Mouse (Mus musculus) intestine, embryonic 16.5 days (tissue): Measurements from ENCODE around the gene Nucks1. TPM values are rescaled to one million over a fixed set of nuclear protein-coding genes. Genes with fewer than 3 reads are reported as not detected.
"Not testable (repeated sequence)": the region's sequence is repeated elsewhere in the genome, so short reads cannot be mapped to it uniquely, and the experiment has no call there.

Experiments used
- ATAC-seq: fragments of 200-750 bp; cut with Nextera tagmentation; 2 replicates; pipeline ENCODE4 v1.8.0; 2017; ENCODE audit warnings: moderate TSS enrichment, moderate library complexity
- H3K27ac ChIP-seq: fragments of 300-500 bp; sonication (generic); 2 replicates; pipeline ENCODE4 v1.5.1; 2014; ENCODE audit warnings: mild to moderate bottlenecking, low read length
- H3K27me3 ChIP-seq: fragments of 300-500 bp; sonication (generic); replicated peaks from 2 replicates; pipeline ENCODE4 v1.6.1; 2014; ENCODE audit warnings: low read length, control low read depth, mixed read lengths; ENCODE audit not compliant: control insufficient read depth, insufficient read depth
- H3K36me3 ChIP-seq: fragments of 300-500 bp; sonication (generic); 2 replicates; pipeline ENCODE4 v1.6.1; 2014; ENCODE audit warnings: low read length, control low read depth; ENCODE audit not compliant: control insufficient read depth, insufficient read depth
- H3K4me1 ChIP-seq: fragments of 300-500 bp; sonication (generic); 2 replicates; pipeline ENCODE4 v1.6.1; 2014; ENCODE audit warnings: low read length, control low read depth, mixed read lengths; ENCODE audit not compliant: control insufficient read depth, insufficient read depth
- H3K4me2 ChIP-seq: fragments of 300-500 bp; sonication (generic); 2 replicates; pipeline ENCODE4 v1.6.1; 2014; ENCODE audit warnings: low read depth, low read length, control low read depth
- H3K4me3 ChIP-seq: fragments of 300-500 bp; sonication (generic); 2 replicates; pipeline ENCODE4 v1.5.1; 2014; ENCODE audit warnings: mild to moderate bottlenecking, low read length
- H3K9ac ChIP-seq: fragments of 300-500 bp; sonication (generic); 2 replicates; pipeline ENCODE4 v1.6.1; 2014; ENCODE audit warnings: low read depth, low read length
- H3K9me3 ChIP-seq: fragments of 300-500 bp; sonication (generic); 2 replicates; pipeline ENCODE4 v1.6.1; 2016; ENCODE audit warnings: low read length, control low read depth; ENCODE audit not compliant: control insufficient read depth
- WGBS: fragments of 180-500 bp; shearing (Covaris S2); extraction: QIAGEN DNeasy Blood & Tissue Kit; methylation state at CpG from one replicate; pipeline ENCODE4 v1.1.7; 2014; 5-methylcytosine and 5-hydroxymethylcytosine counted together
- polyA plus RNA-seq: library from polyadenylated mRNA; unstranded; fragments of >200 nt; fragmentation: Nextera tagmentation; extraction: Ambion mirVana; gene quantifications from 2 replicates; pipeline ENCODE4 v1.2.1, GENCODE M21; 2015

Gene Nucks1
- polyA plus RNA-seq, 1 experiment from 2014 or later, result 44.5 TPM

DNA sequence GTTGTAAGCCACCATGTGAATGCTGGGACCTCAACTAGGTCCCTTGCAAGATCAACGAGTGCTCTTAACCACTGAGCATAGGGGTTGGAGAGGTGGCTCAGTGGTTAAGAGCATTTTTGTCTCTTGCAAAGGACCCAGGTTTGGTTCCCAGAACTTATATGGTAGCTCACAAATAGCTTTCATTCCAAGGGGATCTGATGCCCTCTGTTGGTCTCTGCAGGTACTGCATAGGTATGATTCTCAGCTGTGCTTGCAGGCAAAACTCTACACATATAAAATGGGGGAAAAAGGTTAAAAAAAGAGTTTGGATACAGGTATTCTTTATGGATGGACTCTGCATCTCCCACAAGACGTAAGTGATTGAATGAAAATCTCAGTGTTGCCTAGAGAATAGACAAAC lies 27.5 kb upstream of the Nucks1 start:
- no peaks in the 10 kb centered on the region for H3K4me1 ChIP-seq
- no peak overlapping the region for H3K9ac ChIP-seq
- ATAC-seq, result no peak
- no peaks in the 10 kb centered on the region for H3K9me3 ChIP-seq
- no peak overlapping the region for H3K27ac ChIP-seq
- H3K27me3 ChIP-seq, result no peaks in the 10 kb centered on the region
- WGBS, result 62% methylated on average over 2 of the region's 2 CpGs
- H3K4me3 ChIP-seq, result no peak overlapping the region
- no peaks in the 10 kb centered on the region for H3K36me3 ChIP-seq
- H3K4me2 ChIP-seq, result no peak overlapping the region

DNA sequence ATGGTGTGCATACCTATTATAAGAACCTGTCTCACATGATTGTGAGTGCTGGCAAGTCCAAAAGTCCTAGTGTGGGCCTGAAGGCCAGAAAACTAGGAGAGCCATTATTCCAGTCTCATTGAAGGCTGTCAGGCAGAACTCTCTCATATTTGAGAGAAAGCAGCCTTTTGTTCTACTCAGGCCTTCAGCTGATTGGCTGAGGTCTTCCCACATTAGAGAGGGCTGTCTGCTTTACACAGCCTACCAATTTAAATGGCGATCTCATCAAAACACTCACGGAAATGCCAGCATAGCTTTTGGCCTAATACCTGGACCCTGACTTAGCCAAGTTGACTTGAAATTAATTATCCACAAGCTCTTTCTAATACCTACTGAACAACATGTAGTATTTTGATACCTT lies 24.2 kb upstream of the Nucks1 start:
- Histone ChIP-seq H3K4me2 (no peak overlapping the region), H3K36me3 (no peaks in the 10 kb centered on the region), H3K9ac (no peak overlapping the region), H3K4me1 (no peaks in the 10 kb centered on the region), H3K27ac (no peak overlapping the region), H3K27me3 (no peaks in the 10 kb centered on the region), H3K4me3 (no peak overlapping the region), H3K9me3 (no peaks in the 10 kb centered on the region)
- ATAC-seq, result no peak
- WGBS, result 84% methylated on average over 2 of the region's 2 CpGs

DNA sequence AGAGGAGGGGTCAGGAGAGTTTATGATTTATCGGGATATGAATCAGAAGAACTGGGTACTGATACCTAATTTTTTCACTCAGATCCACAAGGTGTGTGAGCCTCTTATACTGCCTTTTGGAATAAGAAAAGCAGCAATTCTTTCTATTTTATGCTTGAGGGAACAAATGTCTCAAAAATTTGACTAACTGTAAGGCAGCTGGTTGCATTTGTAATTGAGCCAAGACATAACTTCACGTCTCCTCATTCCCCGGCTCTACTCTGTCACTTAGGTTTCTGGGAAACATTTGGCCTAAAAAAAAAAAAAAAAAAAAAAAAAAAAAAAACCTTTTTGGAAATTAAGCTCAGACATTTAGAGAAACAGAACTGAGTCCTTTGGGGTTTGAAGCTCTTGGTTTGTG lies 23.7 kb upstream of the Nucks1 start:
- no peaks in the 10 kb centered on the region for H3K4me1 ChIP-seq
- no peaks in the 10 kb centered on the region for H3K27me3 ChIP-seq
- H3K9me3 ChIP-seq, result no peaks in the 10 kb centered on the region
- no peak overlapping the region for H3K4me2 ChIP-seq
- no peak overlapping the region for H3K27ac ChIP-seq
- no peak overlapping the region for H3K4me3 ChIP-seq
- WGBS, result 78% methylated on average over 3 of the region's 3 CpGs
- no peak overlapping the region for H3K9ac ChIP-seq
- no peaks in the 10 kb centered on the region for H3K36me3 ChIP-seq
- no peak for ATAC-seq

DNA sequence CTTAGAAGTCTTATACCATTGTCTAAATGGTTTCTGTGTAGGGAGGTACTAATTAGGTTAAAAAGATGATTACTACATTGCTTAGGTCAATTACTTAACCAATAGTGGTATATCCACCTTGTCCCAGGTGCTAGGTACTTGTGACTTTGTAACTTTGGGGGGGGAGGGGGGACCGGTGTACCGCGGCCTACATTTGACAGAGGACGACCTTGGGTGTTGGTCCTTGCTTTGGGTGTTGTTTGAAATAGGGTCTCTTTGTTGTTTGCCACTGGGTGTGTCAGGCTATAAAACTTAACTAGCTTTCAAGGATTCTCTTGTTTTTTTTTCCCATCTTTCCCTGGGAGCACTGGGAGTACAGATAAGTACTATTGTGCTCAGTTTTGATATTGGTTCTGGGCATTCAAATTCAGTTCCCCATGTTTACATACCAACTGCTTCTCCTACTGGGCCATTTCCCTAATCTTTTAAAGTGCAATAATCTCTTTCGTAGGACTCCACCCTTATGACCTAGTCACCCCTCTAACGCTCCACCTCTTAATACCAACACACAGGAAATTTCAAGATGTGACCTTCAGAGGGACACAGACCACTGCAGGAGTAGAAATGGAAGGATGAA lies 20.2 kb upstream of the Nucks1 start:
- WGBS, result 38% methylated on average over 6 of the region's 6 CpGs
- Histone ChIP-seq H3K9ac (no peak overlapping the region), H3K4me1 (no peaks in the 10 kb centered on the region), H3K27me3 (no peaks in the 10 kb centered on the region), H3K27ac (no peak overlapping the region), H3K9me3 (no peaks in the 10 kb centered on the region), H3K36me3 (no peaks in the 10 kb centered on the region), H3K4me2 (no peak overlapping the region), H3K4me3 (no peak overlapping the region)
- no peak for ATAC-seq

DNA sequence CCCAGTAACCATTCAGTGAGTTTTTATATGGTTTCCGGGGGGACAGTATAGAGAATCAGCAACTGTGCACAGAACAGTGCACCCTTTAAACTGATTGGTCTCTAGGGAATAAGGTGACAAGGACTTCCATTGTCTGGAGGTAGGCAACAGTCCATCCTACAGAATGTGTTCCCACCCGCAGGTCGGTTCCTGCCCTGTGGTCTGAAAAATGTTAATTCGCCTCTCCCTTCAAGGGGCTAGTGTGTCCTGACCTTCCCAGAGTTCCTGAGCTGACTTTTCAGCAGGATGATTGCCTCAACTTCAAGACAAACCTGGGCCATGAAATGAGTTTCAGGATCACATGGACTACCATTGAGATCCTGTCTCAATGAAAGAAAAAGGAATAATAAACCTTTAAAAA lies 18.9 kb upstream of the Nucks1 start:
- Histone ChIP-seq H3K4me1 (no peaks in the 10 kb centered on the region), H3K9me3 (no peaks in the 10 kb centered on the region), H3K4me3 (no peak overlapping the region), H3K36me3 (no peaks in the 10 kb centered on the region), H3K27ac (no peak overlapping the region), H3K27me3 (no peaks in the 10 kb centered on the region), H3K9ac (no peak overlapping the region), H3K4me2 (no peak overlapping the region)
- no peak for ATAC-seq
- 75% methylated on average over 4 of the region's 4 CpGs for WGBS

DNA sequence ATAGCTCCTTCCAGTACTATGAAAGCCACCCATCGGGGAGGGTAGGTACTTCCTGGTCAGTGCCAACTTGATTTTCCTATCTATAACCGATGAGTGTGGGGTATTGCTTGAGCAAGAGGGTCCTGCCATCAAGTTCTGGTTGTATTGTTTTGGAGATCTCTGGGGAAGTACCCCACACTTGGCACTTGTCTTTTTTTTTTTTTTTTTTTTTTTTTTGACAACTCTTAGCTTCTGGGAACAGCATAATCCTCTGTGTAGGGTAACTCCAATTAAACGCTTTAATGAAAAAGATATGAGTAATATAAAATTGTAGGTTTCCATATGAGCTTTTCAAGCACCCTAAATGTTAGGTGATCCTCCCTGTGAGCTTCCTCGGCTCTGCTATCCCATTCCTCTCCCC lies 7.7 kb upstream of the Nucks1 start:
- Histone ChIP-seq H3K4me1 (no peaks in the 10 kb centered on the region), H3K27ac (no peak overlapping the region), H3K4me2 (no peak overlapping the region), H3K36me3 (no peaks in the 10 kb centered on the region), H3K9ac (no peak overlapping the region), H3K27me3 (no peaks in the 10 kb centered on the region), H3K9me3 (no peaks in the 10 kb centered on the region), H3K4me3 (no peak overlapping the region)
- ATAC-seq, result no peak
- WGBS, result 84% methylated on average over 4 of the region's 4 CpGs

DNA sequence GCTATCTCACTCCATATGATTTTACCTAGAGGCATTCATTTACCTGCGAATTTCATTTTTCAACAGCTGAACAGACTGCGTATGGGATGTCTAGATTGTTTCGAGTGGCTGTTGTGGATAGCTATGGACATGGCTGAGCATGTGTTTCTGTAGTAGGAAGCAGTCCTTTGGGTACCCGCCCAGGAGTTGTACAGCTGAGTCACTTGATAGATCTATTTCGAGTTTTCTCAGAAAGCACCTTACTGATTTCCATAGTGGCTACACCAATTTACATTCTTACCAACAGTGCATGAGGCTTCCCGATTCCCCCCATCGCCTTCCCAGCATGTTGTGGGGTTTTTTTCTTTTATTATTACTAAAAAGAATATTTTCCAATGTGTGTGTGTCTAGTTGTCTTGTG lies 7.1 kb upstream of the Nucks1 start:
- H3K9ac ChIP-seq, result no peak overlapping the region
- H3K27me3 ChIP-seq, result no peaks in the 10 kb centered on the region
- no peaks in the 10 kb centered on the region for H3K36me3 ChIP-seq
- H3K4me1 ChIP-seq, result no peaks in the 10 kb centered on the region
- H3K4me3 ChIP-seq, result no peak overlapping the region
- H3K27ac ChIP-seq, result no peak overlapping the region
- H3K4me2 ChIP-seq, result no peak overlapping the region
- WGBS, result 89% methylated on average over 7 of the region's 7 CpGs
- H3K9me3 ChIP-seq, result no peaks in the 10 kb centered on the region
- no peak for ATAC-seq

DNA sequence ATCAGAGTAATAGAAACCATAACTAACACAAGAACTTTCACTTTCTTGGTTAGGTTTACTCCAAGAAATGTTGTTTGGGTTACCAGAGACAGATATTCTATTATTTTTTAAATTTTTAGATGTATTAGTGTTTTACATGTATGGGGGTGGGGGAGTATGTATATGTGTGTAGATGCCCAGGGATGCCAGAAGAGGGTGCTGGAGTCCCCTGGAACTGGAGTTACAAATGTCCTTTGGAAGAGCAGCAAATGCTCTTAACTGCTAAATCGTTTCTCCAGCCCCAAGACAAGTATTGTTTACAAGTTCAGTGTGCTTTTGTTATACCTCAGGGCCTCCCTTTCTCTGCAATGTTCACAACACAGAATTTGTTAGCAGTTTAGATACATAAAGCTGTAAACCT lies 4.8 kb upstream of the Nucks1 start:
- no peak overlapping the region for H3K27ac ChIP-seq
- ATAC-seq, result no peak
- H3K4me1 ChIP-seq, result no peaks in the 10 kb centered on the region
- H3K4me3 ChIP-seq, result no peak overlapping the region
- no peaks in the 10 kb centered on the region for H3K36me3 ChIP-seq
- H3K9ac ChIP-seq, result no peak overlapping the region
- H3K4me2 ChIP-seq, result no peak overlapping the region
- H3K27me3 ChIP-seq, result no peaks in the 10 kb centered on the region
- H3K9me3 ChIP-seq, result no peaks in the 10 kb centered on the region
- WGBS, result 8% methylated on average over 1 of the region's 1 CpGs

DNA sequence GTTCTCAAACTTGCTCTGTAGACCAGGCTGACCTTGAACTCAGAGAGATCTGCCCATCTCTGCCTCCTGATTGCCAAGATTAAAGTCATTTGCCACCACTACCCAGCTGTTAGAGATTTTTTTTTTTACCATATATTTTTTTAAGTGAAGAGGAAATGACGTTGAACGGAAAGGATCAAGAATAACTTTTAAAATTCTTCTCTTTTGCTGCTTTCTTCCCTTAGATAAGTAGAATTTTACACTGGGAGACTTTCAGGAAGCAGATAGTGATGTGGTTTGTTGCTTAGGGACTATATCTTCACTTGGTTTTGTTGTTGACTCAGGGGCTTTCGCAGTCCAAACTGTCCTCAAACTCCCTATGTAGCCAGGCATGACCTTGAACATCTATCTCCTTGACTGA lies 1.9 kb upstream of the Nucks1 start:
- H3K4me2 ChIP-seq, result no peak overlapping the region
- H3K9ac ChIP-seq, result no peak overlapping the region
- no peaks in the 10 kb centered on the region for H3K9me3 ChIP-seq
- no peaks in the 10 kb centered on the region for H3K36me3 ChIP-seq
- 92% methylated on average over 3 of the region's 3 CpGs for WGBS
- H3K27ac ChIP-seq, result no peak overlapping the region
- no peak for ATAC-seq
- no peaks in the 10 kb centered on the region for H3K27me3 ChIP-seq
- peaks cover 9% of the 10 kb centered on the region; the same call in 1 of the 2 replicates for H3K4me1 ChIP-seq
- no peak overlapping the region for H3K4me3 ChIP-seq

DNA sequence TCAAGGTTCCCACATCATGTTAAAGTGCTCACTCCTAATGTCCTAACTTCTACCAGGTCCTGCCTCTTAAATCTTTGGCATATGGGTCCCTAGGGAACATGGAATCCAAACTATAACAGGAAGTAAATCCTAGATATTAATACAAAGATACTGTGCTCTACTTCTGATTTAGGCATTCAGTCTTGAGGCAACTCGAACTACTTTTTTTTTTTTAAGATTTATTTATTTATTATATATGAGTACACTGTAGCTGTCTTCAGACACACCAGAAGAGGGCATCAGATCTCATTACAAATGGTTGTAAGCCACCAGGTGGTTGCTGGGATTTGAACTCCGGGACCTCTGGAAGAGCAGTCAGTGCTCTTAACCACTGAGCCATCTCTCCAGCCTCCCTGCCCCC lies 1.1 kb upstream of the Nucks1 start:
- not testable (repeated sequence) for ATAC-seq, H3K36me3 ChIP-seq, H3K4me3 ChIP-seq, H3K27ac ChIP-seq, H3K4me2 ChIP-seq, H3K4me1 ChIP-seq, H3K9me3 ChIP-seq, H3K27me3 ChIP-seq, H3K9ac ChIP-seq
- 95% methylated on average over 2 of the region's 2 CpGs for WGBS
